Mouse (Mus musculus) cerebellum, postnatal 36 days (tissue): ENCODE data around the gene Gypa.

Source experiments
- DNase-seq, 2 experiments: peaks; one replicate each; pipeline ENCODE4 v3.0.0; 2021 to 2022; ENCODE audit warnings: mixed read lengths in 2 of 2

The Gypa gene

GRCm38 (mm10) chr8:80493523-80494345, at the start of gene Gypa:
TSS of gene Gypa (plus strand) at chr8:80493781.
- DNase-seq = no peak

- DNase-seq = no peak
Measured at GRCm38 (mm10) chr8:80444534-80445072, 49.0 kb upstream of the Gypa start.

- no peak for DNase-seq
Measured at GRCm38 (mm10) chr8:80447217-80447616, 46.4 kb upstream of the Gypa start.

- no peak for DNase-seq
Measured at GRCm38 (mm10) chr8:80451938-80452690, 41.5 kb upstream of the Gypa start.

- no peak for DNase-seq
Measured at GRCm38 (mm10) chr8:80463450-80463917, 30.1 kb upstream of the Gypa start.

- DNase-seq = no peak
Measured at GRCm38 (mm10) chr8:80474971-80475370, 18.6 kb upstream of the Gypa start.

- no peak for DNase-seq
Measured at GRCm38 (mm10) chr8:80478156-80478555, 15.4 kb upstream of the Gypa start.

GRCm38 (mm10) chr8:80479129-80479528, 14.5 kb upstream of the Gypa start:
- DNase-seq = no peak

- DNase-seq = no peak
Measured at GRCm38 (mm10) chr8:80482173-80482572, 11.4 kb upstream of the Gypa start.

GRCm38 (mm10) chr8:80482822-80483774, 10.5 kb upstream of the Gypa start:
- DNase-seq = peak in 1 of 2 experiments; percentile 13

- no peak for DNase-seq
Measured at GRCm38 (mm10) chr8:80491562-80491961, 2.0 kb upstream of the Gypa start.

- DNase-seq = peak; percentile 37 to 53
Measured at GRCm38 (mm10) chr8:80492987-80493441, 567 bp upstream of the Gypa start.

- DNase-seq = no peak
Measured at GRCm38 (mm10) chr8:80494346-80494660, 722 bp downstream of the Gypa start.

GRCm38 (mm10) chr8:80494819-80495218, 1.2 kb downstream of the Gypa start:
- DNase-seq = no peak

GRCm38 (mm10) chr8:80495527-80495926, 1.9 kb downstream of the Gypa start:
- no peak for DNase-seq

- DNase-seq = no peak
Measured at GRCm38 (mm10) chr8:80497323-80497722, 3.7 kb downstream of the Gypa start.

- DNase-seq = no peak
Measured at GRCm38 (mm10) chr8:80500244-80500643, 6.7 kb downstream of the Gypa start.

- no peak for DNase-seq
Measured at GRCm38 (mm10) chr8:80500773-80501172, 7.2 kb downstream of the Gypa start.

- no peak for DNase-seq
Measured at GRCm38 (mm10) chr8:80501283-80501682, 7.7 kb downstream of the Gypa start.

- no peak for DNase-seq
Measured at GRCm38 (mm10) chr8:80526382-80527355, 33.1 kb downstream of the Gypa start.

GRCm38 (mm10) chr8:80541836-80542235, 48.3 kb downstream of the Gypa start:
- no peak for DNase-seq
